Mouse (Mus musculus): ENCODE results near the gene Fkbp1a. TPM values are rescaled to one million over a fixed set of nuclear protein-coding genes. Genes with fewer than 3 reads are reported as not detected.

Fkbp1a gene
- total RNA-seq, 1 experiment from 2014 or later, result 12.9 TPM

- ATAC-seq (ENCODE audit: extremely low read depth, insufficient number of reproducible peaks, low FRiP score, poor library complexity, severe bottlenecking), result no peak
Measured at GRCm38 (mm10) chr2:151587306-151587705, 45.0 kb downstream of the Fkbp1a start.

GRCm38 (mm10) chr2:151598068-151598467, 55.8 kb downstream of the Fkbp1a start:
- ATAC-seq (ENCODE audit: extremely low read depth, insufficient number of reproducible peaks, low FRiP score, poor library complexity, severe bottlenecking), result no peak

- ATAC-seq (ENCODE audit: extremely low read depth, insufficient number of reproducible peaks, low FRiP score, poor library complexity, severe bottlenecking), result no peak
Measured at GRCm38 (mm10) chr2:151602106-151602505, 59.8 kb downstream of the Fkbp1a start.

GRCm38 (mm10) chr2:151603630-151604029, 61.3 kb downstream of the Fkbp1a start:
- no peak for ATAC-seq (ENCODE audit: extremely low read depth, insufficient number of reproducible peaks, low FRiP score, poor library complexity, severe bottlenecking)

- no peak for ATAC-seq (ENCODE audit: extremely low read depth, insufficient number of reproducible peaks, low FRiP score, poor library complexity, severe bottlenecking)
Measured at GRCm38 (mm10) chr2:151605437-151605987, 63.2 kb downstream of the Fkbp1a start.

GRCm38 (mm10) chr2:151608435-151608834, 66.2 kb downstream of the Fkbp1a start:
- no peak for ATAC-seq (ENCODE audit: extremely low read depth, insufficient number of reproducible peaks, low FRiP score, poor library complexity, severe bottlenecking)

GRCm38 (mm10) chr2:151609974-151610373, 67.7 kb downstream of the Fkbp1a start:
- ATAC-seq (ENCODE audit: extremely low read depth, insufficient number of reproducible peaks, low FRiP score, poor library complexity, severe bottlenecking), result no peak

Other genes starting within 250 kb of the Fkbp1a start
- gene 4921509C19Rik, start 66.3 kb upstream of the Fkbp1a start, total RNA-seq (2017), result not detected in 2 replicates
- 73.2 and 83.9 TPM in 2 replicates for gene Nsfl1c, start 48.3 kb upstream of the Fkbp1a start, total RNA-seq (2017)
- gene Sdcbp2, start 30.1 kb downstream of the Fkbp1a start, total RNA-seq (2017), result 0.25 and 1.6 TPM in 2 replicates
- gene Snph, start 90.1 kb downstream of the Fkbp1a start, total RNA-seq (2017), result not detected in 2 replicates
- gene Rad21l, start 126.0 kb downstream of the Fkbp1a start, total RNA-seq (2017), result not detected in 2 replicates
- gene Tmem74b, start 159.5 kb downstream of the Fkbp1a start, total RNA-seq (2017), result not detected in 2 replicates
- 11.4 and 13.3 TPM in 2 replicates for gene Psmf1, start 201.7 kb downstream of the Fkbp1a start, total RNA-seq (2017)